ENCODE assay signal across 8 mouse cellular contexts in the genomic region with DNA sequence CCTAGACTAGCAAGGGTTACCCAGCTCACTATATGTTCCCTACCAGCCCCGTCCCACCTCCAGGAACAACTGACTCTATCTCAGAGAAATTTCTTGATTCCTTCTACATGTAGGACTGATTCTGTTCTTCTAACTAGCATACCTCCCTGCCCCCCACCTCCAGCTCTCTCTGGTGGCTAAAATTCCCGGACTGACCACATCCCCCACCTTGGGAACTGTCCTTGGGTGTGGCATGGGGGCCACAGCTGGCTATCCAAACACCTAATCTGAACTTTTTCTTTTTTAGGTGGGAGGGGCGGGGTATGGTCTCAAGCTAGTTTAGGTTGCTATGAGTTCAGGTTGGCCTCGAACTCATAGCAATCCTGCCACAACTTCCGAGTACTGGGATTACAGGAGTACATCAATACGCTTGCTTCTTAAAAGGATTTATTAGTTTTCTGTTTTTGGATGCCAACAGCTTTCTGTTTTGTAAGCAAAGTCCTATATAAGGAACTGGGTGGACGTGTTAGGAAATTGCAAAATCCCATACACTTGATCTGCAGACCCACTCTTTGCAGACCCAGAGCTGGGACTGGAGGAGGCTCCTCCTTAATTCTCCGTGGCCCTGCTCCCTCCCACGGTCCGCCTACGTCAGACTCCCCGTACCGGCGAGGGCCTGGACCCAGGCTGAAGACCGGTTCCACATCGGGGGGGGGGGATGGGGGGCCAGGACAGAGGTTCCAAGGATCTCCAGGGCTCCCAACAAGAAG. TPM values are rescaled to one million over a fixed set of nuclear protein-coding genes. Genes with fewer than 3 reads are reported as not detected.
A peak's percentile ranks its signal among the peaks of the same experiment; 100 is the strongest.
DNase-seq lines count a peak whose midpoint lies in the region; ATAC-seq and TF ChIP-seq lines count a peak whose summit lies in the region.

No protein-coding gene starts in this region.

- no peak for TF ChIP-seq POLR2A in thymus, adult 2 months (IDR thresholded peaks at IDR 0.05; ENCODE audit: control insufficient read depth, extremely low read depth, insufficient read depth, low read length, poor library complexity)

- WGBS in thymus, adult 2 months = 24% methylated on average over 16 of the region's 16 CpGs
- 19% methylated on average over 16 of the region's 16 CpGs for WGBS in midbrain, embryonic 16.5 days

- peak overlapping the region; percentile 49 for H3K4me2 ChIP-seq in midbrain, embryonic 16.5 days (ENCODE audit: low read length)

- DNase-seq in embryo, embryonic 10.5 days (ENCODE audit: low spot score) = peak; percentile 5
- DNase-seq in embryo, embryonic 11 days = no peak
- peak; percentile 38 for DNase-seq in thymus, adult 2 months
- no peak for DNase-seq in thymus, adult 18-20 months
- peak; percentile 26 for DNase-seq in hindlimb bud, embryonic 11.5 days (ENCODE audit: extremely low spot score, low read depth, low spot score)
- no peak for DNase-seq in urinary bladder, postnatal 10 days (ENCODE audit: low spot score)
- no peak for DNase-seq in ovary, adult 18-20 months (ENCODE audit: low spot score)

- H3K9ac ChIP-seq in midbrain, embryonic 16.5 days (ENCODE audit: low read depth, low read length) = peak overlapping the region; percentile 79

- TF ChIP-seq CTCF in thymus, adult 2 months (IDR thresholded peaks at IDR 0.05; ENCODE audit: borderline replicate concordance, control insufficient read depth, extremely low read depth, insufficient read depth, low read length, poor library complexity) = no peak

- no peaks in the 10 kb centered on the region for H3K27me3 ChIP-seq in thymus, adult 2 months (ENCODE audit: control insufficient read depth, insufficient read depth, low read length)
- no peaks in the 10 kb centered on the region for H3K27me3 ChIP-seq in midbrain, embryonic 16.5 days (ENCODE audit: control insufficient read depth, insufficient read depth, low read depth, low read length)

- H3K4me1 ChIP-seq in thymus, adult 2 months (replicated peaks; ENCODE audit: control insufficient read depth, insufficient read depth, low read length) = peaks cover 16% of the 10 kb centered on the region
- H3K4me1 ChIP-seq in midbrain, embryonic 16.5 days (ENCODE audit: control insufficient read depth, insufficient read depth, low read length) = peaks cover 28% of the 10 kb centered on the region

- no peaks in the 10 kb centered on the region for H3K36me3 ChIP-seq in thymus, adult 2 months (ENCODE audit: control insufficient read depth, insufficient read depth, low read length)
- no peaks in the 10 kb centered on the region for H3K36me3 ChIP-seq in midbrain, embryonic 16.5 days (ENCODE audit: control insufficient read depth, insufficient read depth, low read length)

- H3K9me3 ChIP-seq in midbrain, embryonic 16.5 days (replicated peaks; ENCODE audit: control insufficient read depth, low read length, poor library complexity, severe bottlenecking) = no peaks in the 10 kb centered on the region

- H3K4me3 ChIP-seq in thymus, adult 2 months (ENCODE audit: control insufficient read depth, insufficient read depth, low read length) = peak overlapping the region; percentile 86
- H3K4me3 ChIP-seq in midbrain, embryonic 16.5 days (ENCODE audit: low read depth, low read length) = peak overlapping the region; percentile 61

- H3K27ac ChIP-seq in thymus, adult 2 months (ENCODE audit: control insufficient read depth, insufficient read depth, low read length) = peak overlapping the region; percentile 24; the same call in 1 of the 2 replicates
- H3K27ac ChIP-seq in midbrain, embryonic 16.5 days (ENCODE audit: low read length) = peak overlapping the region; percentile 84; the same call in 1 of the 2 replicates

- peak; percentile 86 for ATAC-seq in midbrain, embryonic 16.5 days

RNA-seq across cellular contexts. Expression of a gene that starts 0.8 kb away (rescaled TPM):
- polyA plus RNA-seq in thymus, adult 2 months (2012; rRNA removed) = 15.8 and 17.9 TPM in 2 replicates
- 15.3 and 15.4 TPM in 2 replicates for polyA plus RNA-seq in midbrain, embryonic 16.5 days (2015; fragmentation: Nextera tagmentation; extraction: Ambion mirVana)

Comparison
In these comparisons a context has a peak if more than half of its experiments do, and no peak if none do; other contexts are left out.
1. DNase-seq: peak in embryo, embryonic 10.5 days (single experiment), thymus, adult 2 months (single experiment) and hindlimb bud, embryonic 11.5 days (single experiment); none in embryo, embryonic 11 days (single experiment), thymus, adult 18-20 months (0 of 2), urinary bladder, postnatal 10 days (single experiment) and ovary, adult 18-20 months (single experiment).